Mouse (Mus musculus): Measurements from ENCODE around the gene 4930579F01Rik. TPM values are rescaled to one million over a fixed set of nuclear protein-coding genes. Genes with fewer than 3 reads are reported as not detected.
"Not testable (repeated sequence)": the region's sequence is repeated elsewhere in the genome, so short reads cannot be mapped to it uniquely, and the experiment has no call there.

Gene 4930579F01Rik
- polyA plus RNA-seq, 1 experiment from 2014 or later: not detected

DNA sequence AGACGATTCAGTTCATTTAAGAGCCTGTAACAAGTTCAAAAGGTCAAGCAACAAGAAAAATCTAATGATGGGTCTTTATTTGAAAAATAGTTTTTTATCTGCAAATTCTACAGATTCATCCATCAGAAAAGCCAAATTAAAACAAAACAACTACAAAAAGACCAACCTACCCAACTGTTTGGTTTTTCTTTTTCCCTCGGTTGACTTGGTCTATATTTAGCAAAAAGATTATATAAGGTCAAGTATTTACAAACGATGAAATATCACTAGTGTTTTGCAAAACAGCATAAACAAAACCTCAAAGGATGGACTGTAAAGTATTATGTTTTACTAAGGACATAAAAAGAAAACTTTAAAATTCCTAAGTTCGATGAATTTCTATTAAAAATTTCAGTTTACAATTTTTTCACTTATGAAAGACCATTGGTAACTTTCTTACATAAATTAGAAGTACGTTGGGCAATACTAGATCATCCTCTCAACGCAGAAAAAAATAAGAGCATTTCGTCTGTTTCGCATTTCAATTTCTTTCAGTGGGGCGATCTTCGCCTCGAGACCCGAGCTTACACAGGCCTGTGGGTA lies 50.8 kb downstream of the 4930579F01Rik start:
- 9% methylated on average over 12 of the region's 12 CpGs for WGBS
- H3K27me3 ChIP-seq (replicated peaks): no peaks in the 10 kb centered on the region
- peak overlapping the region; percentile 66; the same call in 1 of the 2 replicates for H3K9ac ChIP-seq
- peak overlapping the region; percentile 71 for H3K4me2 ChIP-seq (replicated peaks)
- H3K27ac ChIP-seq: peak overlapping the region; percentile 93; the same call in 1 of the 2 replicates
- H3K9me3 ChIP-seq: no peaks in the 10 kb centered on the region
- no peaks in the 10 kb centered on the region for H3K36me3 ChIP-seq
- H3K4me3 ChIP-seq: peak overlapping the region; percentile 61
- peaks cover 3% of the 10 kb centered on the region; the same call in 1 of the 2 replicates for H3K4me1 ChIP-seq
- ATAC-seq (ENCODE audit: low FRiP score, low read depth): no peak

DNA sequence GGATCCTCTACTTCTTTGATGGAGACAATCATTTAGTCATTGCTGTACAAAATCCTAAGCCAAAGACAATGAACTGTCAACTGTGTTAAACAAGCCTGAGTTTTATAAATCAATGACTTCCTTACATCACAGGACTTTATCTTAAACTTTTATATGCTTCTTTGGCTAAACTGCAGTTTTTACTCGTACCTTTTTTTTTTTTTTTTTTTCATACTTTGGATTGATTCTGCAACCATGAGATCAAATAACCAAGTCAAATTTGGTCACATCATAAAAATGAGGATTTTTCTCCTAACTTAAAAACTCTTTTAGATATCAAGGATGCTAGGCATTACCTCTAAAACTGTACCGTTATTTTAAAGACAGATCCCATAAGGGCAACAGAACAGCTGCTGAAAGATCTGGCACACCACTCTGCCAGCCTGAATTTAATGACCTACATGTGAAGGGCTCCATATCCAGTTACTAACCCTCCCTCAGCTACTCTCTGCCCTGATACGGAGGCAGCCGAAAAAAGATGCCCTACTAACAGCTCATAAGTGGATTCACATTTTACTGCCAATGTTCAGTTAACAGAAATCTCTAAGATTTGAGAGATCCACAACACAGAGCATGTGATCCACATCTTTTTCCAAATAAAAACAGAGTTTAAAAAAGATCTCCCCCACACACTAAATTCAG lies 51.4 kb downstream of the 4930579F01Rik start:
- no peak overlapping the region for H3K27ac ChIP-seq
- no peaks in the 10 kb centered on the region for H3K9me3 ChIP-seq
- WGBS: 70% methylated on average over 4 of the region's 4 CpGs
- H3K27me3 ChIP-seq (replicated peaks): no peaks in the 10 kb centered on the region
- no peak overlapping the region for H3K9ac ChIP-seq
- H3K36me3 ChIP-seq: no peaks in the 10 kb centered on the region
- peaks cover 3% of the 10 kb centered on the region; the same call in 1 of the 2 replicates for H3K4me1 ChIP-seq
- ATAC-seq (ENCODE audit: low FRiP score, low read depth): no peak
- H3K4me3 ChIP-seq: no peak overlapping the region
- H3K4me2 ChIP-seq (replicated peaks): peak overlapping the region; percentile 43

DNA sequence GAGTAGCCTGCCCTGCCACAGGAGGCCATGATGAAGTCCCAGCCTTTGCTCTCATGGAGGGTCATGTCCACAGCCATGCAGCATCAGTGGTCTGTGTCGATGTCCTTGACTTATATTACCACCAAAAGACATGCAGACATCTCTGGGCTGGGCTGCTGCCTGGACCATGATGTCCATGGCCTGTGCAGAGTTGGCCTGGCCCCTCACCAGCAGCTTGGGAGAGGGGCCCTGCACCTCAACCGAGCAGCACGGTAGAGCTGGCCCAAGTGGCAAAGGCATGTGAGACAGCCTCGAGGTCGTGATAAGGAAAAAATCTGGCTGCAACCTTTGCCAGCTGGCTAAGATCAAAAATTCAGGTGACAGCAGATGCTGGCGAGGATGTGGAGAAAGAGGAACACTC lies 54.0 kb downstream of the 4930579F01Rik start:
- H3K4me2 ChIP-seq (replicated peaks): no peak overlapping the region
- no peak for ATAC-seq (ENCODE audit: low FRiP score, low read depth)
- no peaks in the 10 kb centered on the region for H3K36me3 ChIP-seq
- H3K4me1 ChIP-seq: peaks cover 3% of the 10 kb centered on the region; the same call in 1 of the 2 replicates
- H3K9ac ChIP-seq: no peak overlapping the region
- WGBS: 89% methylated on average over 6 of the region's 6 CpGs
- no peaks in the 10 kb centered on the region for H3K27me3 ChIP-seq (replicated peaks)
- no peak overlapping the region for H3K4me3 ChIP-seq
- H3K27ac ChIP-seq: no peak overlapping the region
- no peaks in the 10 kb centered on the region for H3K9me3 ChIP-seq

DNA sequence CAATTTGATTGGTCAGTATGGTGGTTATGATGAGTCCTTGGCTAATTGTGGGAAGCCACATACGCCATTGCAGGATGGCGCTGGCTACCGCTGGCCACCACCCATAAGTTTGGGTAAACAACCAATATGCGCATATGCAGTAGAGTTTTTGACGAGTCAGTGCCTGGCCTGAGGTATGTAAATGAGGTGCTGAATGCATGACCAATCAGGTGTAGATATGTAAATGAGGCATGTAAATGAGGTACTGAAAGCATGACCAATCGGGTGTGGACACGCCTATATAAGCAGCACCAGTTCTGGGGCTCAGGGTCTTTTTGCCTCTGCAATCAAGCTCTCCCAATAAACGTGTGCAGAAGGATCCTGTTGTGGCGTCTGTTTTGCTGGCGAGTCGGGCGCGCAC lies 55.5 kb downstream of the 4930579F01Rik start:
- not testable (repeated sequence) for H3K9ac ChIP-seq; H3K4me3 ChIP-seq; H3K9me3 ChIP-seq; H3K27me3 ChIP-seq (replicated peaks); H3K27ac ChIP-seq; H3K36me3 ChIP-seq; H3K4me2 ChIP-seq (replicated peaks); H3K4me1 ChIP-seq
- peak; percentile 44 for ATAC-seq (ENCODE audit: low FRiP score, low read depth)
- 81% methylated on average over 13 of the region's 13 CpGs for WGBS

DNA sequence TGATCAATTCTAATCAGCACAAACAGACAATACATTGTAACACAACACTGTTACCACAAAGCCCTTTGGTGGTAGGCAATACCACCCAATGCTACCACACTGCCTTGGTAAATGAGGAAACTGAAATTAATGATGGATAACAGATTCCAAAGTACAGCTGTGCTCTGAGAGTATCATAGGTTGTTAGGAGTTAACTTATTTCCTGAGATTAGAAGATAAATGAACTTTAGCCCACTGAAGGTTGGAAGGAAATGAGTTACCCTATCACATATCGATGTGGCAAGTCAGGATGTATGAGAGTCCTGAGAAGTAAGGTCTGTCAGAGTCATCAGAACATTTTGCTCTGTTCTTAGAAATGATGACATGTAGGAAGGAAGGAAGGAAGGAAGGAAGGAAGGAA lies 59.1 kb downstream of the 4930579F01Rik start:
- no peak overlapping the region for H3K9ac ChIP-seq
- H3K27me3 ChIP-seq (replicated peaks): no peaks in the 10 kb centered on the region
- 95% methylated on average over 1 of the region's 1 CpGs for WGBS
- no peaks in the 10 kb centered on the region for H3K36me3 ChIP-seq
- H3K27ac ChIP-seq: no peak overlapping the region
- H3K4me1 ChIP-seq: 0 out of 2 replicates have a peak, but pooled peaks cover 3% of the 10 kb centered on the region
- no peak overlapping the region for H3K4me2 ChIP-seq (replicated peaks)
- no peak overlapping the region for H3K4me3 ChIP-seq
- ATAC-seq (ENCODE audit: low FRiP score, low read depth): no peak
- H3K9me3 ChIP-seq: no peaks in the 10 kb centered on the region

DNA sequence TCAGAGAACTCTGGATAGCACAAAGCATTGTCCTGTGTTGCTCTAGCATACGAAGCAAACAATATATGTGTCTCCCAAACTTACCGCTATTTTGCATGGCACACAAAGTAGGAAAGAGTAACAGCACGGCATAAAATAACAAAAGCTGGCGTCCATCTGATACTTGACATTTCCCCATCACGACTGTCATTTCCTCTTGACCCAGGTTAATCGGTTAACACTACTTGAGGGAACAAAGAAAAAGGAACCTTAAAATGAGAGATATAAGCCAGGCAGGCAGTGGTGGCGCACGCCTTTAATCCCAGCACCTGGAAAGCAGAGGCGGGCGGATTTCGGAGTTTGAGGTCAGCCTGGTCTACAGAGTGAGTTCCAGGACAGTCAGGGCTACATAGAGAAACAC lies 59.7 kb downstream of the 4930579F01Rik start:
- H3K4me3 ChIP-seq: no peak overlapping the region
- H3K4me1 ChIP-seq: 0 out of 2 replicates have a peak, but pooled peaks cover 3% of the 10 kb centered on the region
- H3K9ac ChIP-seq: no peak overlapping the region
- ATAC-seq (ENCODE audit: low FRiP score, low read depth): no peak
- H3K9me3 ChIP-seq: no peaks in the 10 kb centered on the region
- no peaks in the 10 kb centered on the region for H3K36me3 ChIP-seq
- no peak overlapping the region for H3K4me2 ChIP-seq (replicated peaks)
- H3K27ac ChIP-seq: no peak overlapping the region
- WGBS: 87% methylated on average over 11 of the region's 11 CpGs
- H3K27me3 ChIP-seq (replicated peaks): no peaks in the 10 kb centered on the region

DNA sequence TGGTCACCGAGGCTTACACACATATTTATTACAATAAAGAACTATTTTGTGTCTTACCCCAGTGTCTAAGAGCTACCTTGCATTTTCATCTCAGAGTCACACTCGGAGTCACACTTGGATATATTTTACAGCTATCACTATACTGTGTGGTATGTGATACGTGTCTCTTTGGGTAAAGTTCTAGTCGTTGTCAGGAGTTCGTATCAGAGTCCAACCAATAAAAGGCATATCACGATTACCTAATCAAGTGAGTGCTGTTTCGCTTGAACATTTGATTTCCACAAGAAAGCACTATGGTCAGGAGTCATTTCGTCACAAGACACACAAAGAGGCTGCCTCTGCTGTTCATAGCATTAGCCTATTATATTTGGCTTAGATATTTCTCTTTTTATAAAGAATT lies 60.2 kb downstream of the 4930579F01Rik start:
- Histone ChIP-seq H3K4me2 (replicated peaks) (no peak overlapping the region), H3K27me3 (replicated peaks) (no peaks in the 10 kb centered on the region), H3K36me3 (no peaks in the 10 kb centered on the region), H3K4me1 (0 out of 2 replicates have a peak, but pooled peaks cover 3% of the 10 kb centered on the region), H3K27ac (no peak overlapping the region), H3K9ac (no peak overlapping the region), H3K4me3 (no peak overlapping the region), H3K9me3 (no peaks in the 10 kb centered on the region)
- 86% methylated on average over 8 of the region's 8 CpGs for WGBS
- ATAC-seq (ENCODE audit: low FRiP score, low read depth): no peak

DNA sequence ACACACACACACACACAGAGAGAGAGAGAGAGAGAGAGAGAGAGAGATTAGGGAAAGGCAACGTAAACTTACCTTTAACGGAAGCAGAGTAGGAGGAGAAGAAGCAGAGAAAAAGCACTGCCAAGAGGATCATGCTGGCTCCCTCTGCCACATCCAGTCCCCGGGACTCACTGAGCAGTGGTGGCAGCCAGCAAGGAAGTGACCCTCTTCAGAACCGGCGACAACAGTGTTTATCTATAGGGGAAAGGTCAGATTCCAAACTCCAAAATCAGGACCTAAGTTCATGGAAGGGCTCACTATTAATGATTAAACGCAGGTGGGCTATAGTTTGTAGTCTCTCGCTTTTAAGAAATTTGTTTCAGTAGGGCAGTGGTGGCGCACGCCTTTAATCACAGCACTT lies 62.5 kb downstream of the 4930579F01Rik start:
- ATAC-seq (ENCODE audit: low FRiP score, low read depth): no peak
- Histone ChIP-seq H3K9ac (no peak overlapping the region), H3K27ac (no peak overlapping the region)

DNA sequence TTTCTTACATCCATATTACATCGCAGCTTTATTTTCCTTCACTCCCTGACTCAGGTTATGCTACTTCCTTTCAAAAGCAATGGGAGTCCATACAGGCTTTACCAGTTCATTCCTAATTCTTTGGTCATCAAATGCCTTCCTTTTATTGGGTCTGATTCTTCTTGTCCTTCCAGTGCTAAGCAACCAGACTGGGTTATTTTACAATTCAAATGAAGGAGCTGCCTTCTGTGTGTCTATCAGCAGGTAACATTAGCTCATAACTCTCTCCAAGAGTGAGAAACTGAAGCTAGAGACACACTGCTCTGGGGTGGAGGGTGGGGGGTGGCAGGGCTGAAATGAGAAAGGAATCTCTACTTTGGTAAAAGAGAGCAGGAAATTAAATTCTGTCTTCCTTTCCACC lies 62.9 kb downstream of the 4930579F01Rik start:
- H3K4me3 ChIP-seq: no peak overlapping the region
- no peaks in the 10 kb centered on the region for H3K9me3 ChIP-seq
- H3K9ac ChIP-seq: no peak overlapping the region
- 47% methylated on average over 1 of the region's 1 CpGs for WGBS
- H3K27ac ChIP-seq: no peak overlapping the region
- H3K4me2 ChIP-seq (replicated peaks): no peak overlapping the region
- H3K27me3 ChIP-seq (replicated peaks): no peaks in the 10 kb centered on the region
- 0 out of 2 replicates have a peak, but pooled peaks have one; percentile 41 for ATAC-seq (ENCODE audit: low FRiP score, low read depth)
- 0 out of 2 replicates have a peak, but pooled peaks cover 3% of the 10 kb centered on the region for H3K4me1 ChIP-seq
- no peaks in the 10 kb centered on the region for H3K36me3 ChIP-seq

More for the DNA sequence above, 62.5 kb downstream of the 4930579F01Rik start:
- WGBS: 68% methylated on average over 9 of the region's 9 CpGs
- Histone ChIP-seq H3K4me2 (replicated peaks) (no peak overlapping the region), H3K4me3 (no peak overlapping the region), H3K36me3 (no peaks in the 10 kb centered on the region), H3K27me3 (replicated peaks) (no peaks in the 10 kb centered on the region), H3K9me3 (no peaks in the 10 kb centered on the region), H3K4me1 (0 out of 2 replicates have a peak, but pooled peaks cover 3% of the 10 kb centered on the region)

DNA sequence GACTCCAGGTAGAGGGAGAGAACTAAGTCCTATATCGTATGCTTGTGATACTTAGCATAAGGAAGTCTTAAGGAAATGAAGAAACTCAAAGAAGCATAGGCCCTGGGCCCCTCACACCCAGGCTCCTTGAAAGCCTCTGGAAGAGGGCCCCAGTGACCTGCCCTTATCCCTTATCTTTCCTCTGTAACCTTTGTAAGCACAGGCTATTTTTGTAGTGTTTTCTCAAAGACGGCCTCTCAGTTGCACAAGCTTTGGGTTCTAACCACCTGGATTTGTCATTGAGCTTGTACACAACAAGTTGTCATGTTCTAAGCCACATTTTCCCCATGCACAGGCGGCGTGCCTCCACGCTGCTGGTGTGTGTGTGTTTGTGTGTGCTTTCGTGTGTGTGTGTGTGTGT lies 64.5 kb downstream of the 4930579F01Rik start:
- Histone ChIP-seq H3K9me3 (no peaks in the 10 kb centered on the region), H3K36me3 (no peaks in the 10 kb centered on the region), H3K27ac (no peak overlapping the region), H3K4me1 (0 out of 2 replicates have a peak, but pooled peaks cover 3% of the 10 kb centered on the region), H3K4me3 (no peak overlapping the region), H3K27me3 (replicated peaks) (no peaks in the 10 kb centered on the region), H3K9ac (no peak overlapping the region), H3K4me2 (replicated peaks) (no peak overlapping the region)
- 95% methylated on average over 6 of the region's 6 CpGs for WGBS
- no peak for ATAC-seq (ENCODE audit: low FRiP score, low read depth)

DNA sequence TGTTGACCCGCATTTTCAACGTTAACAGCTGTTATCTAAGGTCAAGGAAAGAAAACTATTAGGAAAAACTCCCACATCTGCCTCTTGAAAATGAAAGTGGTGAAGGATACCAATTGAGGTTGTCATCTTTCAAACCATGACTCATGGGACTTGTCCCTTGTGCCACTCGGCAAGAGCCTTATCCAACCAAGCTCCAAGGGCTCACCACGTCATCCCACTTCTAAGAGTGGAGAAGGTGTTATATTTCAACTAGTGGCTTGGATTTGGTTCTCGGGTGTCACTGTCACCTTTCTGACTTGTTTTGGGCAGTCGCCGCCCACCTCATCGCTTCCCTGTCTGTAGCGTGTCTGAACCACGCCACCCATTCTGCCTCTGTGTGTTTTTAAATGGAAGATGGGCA lies 69.8 kb downstream of the 4930579F01Rik start:
- H3K9ac ChIP-seq: no peak overlapping the region
- H3K27ac ChIP-seq: no peak overlapping the region
- H3K4me3 ChIP-seq: no peak overlapping the region
- no peaks in the 10 kb centered on the region for H3K36me3 ChIP-seq
- 90% methylated on average over 10 of the region's 10 CpGs for WGBS
- H3K9me3 ChIP-seq: no peaks in the 10 kb centered on the region
- H3K27me3 ChIP-seq (replicated peaks): no peaks in the 10 kb centered on the region
- no peaks in the 10 kb centered on the region for H3K4me1 ChIP-seq
- no peak overlapping the region for H3K4me2 ChIP-seq (replicated peaks)
- ATAC-seq (ENCODE audit: low FRiP score, low read depth): no peak

DNA sequence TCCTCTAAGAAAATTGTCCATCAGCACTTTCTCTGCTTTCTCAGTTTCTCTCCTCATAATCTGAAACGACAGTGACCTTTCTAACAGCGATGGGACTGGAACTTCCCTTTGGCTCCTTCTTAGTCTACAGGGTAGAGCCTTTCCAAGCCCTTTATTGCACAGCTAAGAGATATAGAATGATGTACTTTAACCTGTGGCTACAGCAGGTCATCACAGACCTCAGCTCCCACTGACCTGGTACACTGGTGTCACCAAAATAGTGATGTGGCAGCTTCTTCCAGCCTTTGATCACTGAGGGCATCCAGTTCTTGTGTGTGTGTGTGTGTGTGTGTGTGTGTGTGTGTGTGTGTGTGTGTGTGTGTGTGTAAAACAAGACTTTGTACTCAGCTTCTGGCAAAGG lies 72.2 kb downstream of the 4930579F01Rik start:
- Histone ChIP-seq H3K27ac (no peak overlapping the region), H3K4me3 (no peak overlapping the region), H3K36me3 (no peaks in the 10 kb centered on the region), H3K4me1 (no peaks in the 10 kb centered on the region), H3K4me2 (replicated peaks) (no peak overlapping the region), H3K9me3 (no peaks in the 10 kb centered on the region), H3K9ac (no peak overlapping the region), H3K27me3 (replicated peaks) (no peaks in the 10 kb centered on the region)
- no peak for ATAC-seq (ENCODE audit: low FRiP score, low read depth)
- 98% methylated on average over 2 of the region's 2 CpGs for WGBS

All from neural tube, embryonic 12.5 days (tissue).